Mouse (Mus musculus): ENCODE measurements at regions not wholly inside any gene's neighbourhood (a gene's known extent, or its start where the extent isn't known, plus 50 kb on each side); places are given as distances from the start of the nearest gene placed in this dataset.

DNA sequence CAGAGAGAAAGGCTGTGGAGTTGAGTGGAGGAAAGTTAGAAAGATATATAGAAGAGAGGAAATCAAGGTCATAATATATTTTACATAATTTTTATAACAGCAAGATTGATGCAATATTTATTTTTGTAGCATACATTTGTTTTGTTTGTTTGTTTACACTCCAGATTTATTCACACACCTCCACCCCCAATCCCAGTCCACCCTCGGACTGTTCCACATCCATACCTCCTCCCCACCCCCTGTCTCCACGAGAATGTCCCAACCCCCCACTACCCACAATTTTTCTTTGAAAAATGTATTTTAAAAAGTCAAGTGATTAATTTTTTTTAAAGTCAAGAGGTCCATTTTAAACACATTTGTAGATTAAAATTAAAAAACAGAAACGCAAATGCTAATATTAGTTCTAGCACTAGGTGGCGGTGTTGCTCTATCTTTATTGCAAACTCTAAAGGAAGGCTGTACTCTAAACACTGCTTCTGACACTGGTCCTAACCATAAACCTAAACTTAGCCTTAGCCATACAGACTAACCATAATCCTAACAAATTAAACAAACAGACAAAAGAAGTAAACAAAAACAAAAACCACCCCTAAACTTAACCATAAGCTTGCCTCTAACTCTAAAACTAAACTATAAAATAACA, 67.8 kb downstream of the Olfr1505 start:
- DNase-seq (ENCODE audit: low read depth, low spot score) = peak; percentile 66

DNA sequence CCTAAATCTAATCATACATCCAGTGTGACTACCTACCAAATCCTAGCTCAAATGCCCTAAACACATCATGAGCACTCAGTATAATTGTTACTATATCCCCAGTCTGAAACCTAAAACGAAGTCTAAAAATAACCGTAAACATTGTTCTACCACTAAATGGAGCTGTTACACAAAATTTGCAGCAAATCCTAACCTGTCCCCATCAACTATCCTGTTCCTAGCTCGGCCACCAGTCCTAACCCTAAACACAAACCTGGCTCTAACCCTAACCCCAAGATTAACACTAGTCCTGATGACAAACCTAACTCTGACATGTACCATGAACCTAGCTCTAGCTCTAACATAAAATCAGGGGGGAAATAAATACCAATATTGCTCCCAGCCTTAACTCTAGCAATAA, 69.5 kb downstream of the Olfr1505 start:
- DNase-seq (ENCODE audit: low read depth, low spot score) = no peak
